In genomic region chr5:102503066-102503465, GRCm38 (mm10) we compare ENCODE assay signal across 19 mouse cellular contexts. TPM values are rescaled to one million over a fixed set of nuclear protein-coding genes. Genes with fewer than 3 reads are reported as not detected.
DNase-seq lines count a peak whose midpoint lies in the region; ATAC-seq and TF ChIP-seq lines count a peak whose summit lies in the region.
"Had no signal": no experiment of that assay in that cellular context is flagged by ENCODE, and none has a peak within 500 bp of the region (broad histone marks: within the 10 kb centered on the region; RNA-seq: fewer than 3 reads in every experiment).

No protein-coding gene starts in this region.

- no peak for ATAC-seq in kidney, embryonic 14.5 days (ENCODE audit: low FRiP score, low TSS enrichment)
- ATAC-seq in lung, postnatal 0 days, result peak; percentile 44; the same call in 1 of the 2 replicates
- ATAC-seq: forebrain, embryonic 16.5 days had no signal

- peak overlapping the region; percentile 82 for H3K27ac ChIP-seq in kidney, adult 2 months (ENCODE audit: insufficient read depth, low read depth, low read length)
- no peak overlapping the region for H3K27ac ChIP-seq in kidney, embryonic 14.5 days (ENCODE audit: low read depth, low read length)
- no peak overlapping the region for H3K27ac ChIP-seq in lung, postnatal 0 days (ENCODE audit: low read length)
- H3K27ac ChIP-seq in bone marrow macrophage, adult 2 months (ENCODE audit: insufficient read depth, low read depth, low read length), result peak overlapping the region; percentile 89
- H3K27ac ChIP-seq: embryonic facial prominence, embryonic 13.5 days; forebrain, embryonic 12.5 days; hindbrain, embryonic 13.5 days had no signal

- H3K27me3 ChIP-seq in kidney, adult 2 months (replicated peaks; ENCODE audit: control insufficient read depth, insufficient read depth, low read length), result no peaks in the 10 kb centered on the region
- H3K27me3 ChIP-seq in kidney, embryonic 14.5 days (ENCODE audit: control insufficient read depth, insufficient read depth, low read length), result no peaks in the 10 kb centered on the region
- no peaks in the 10 kb centered on the region for H3K27me3 ChIP-seq in lung, postnatal 0 days (replicated peaks; ENCODE audit: insufficient read depth, low read length)
- H3K27me3 ChIP-seq: embryonic facial prominence, embryonic 13.5 days; forebrain, embryonic 12.5 days; heart, embryonic 12.5 days; hindbrain, embryonic 13.5 days had no signal

- H3K4me1 ChIP-seq in kidney, adult 2 months (ENCODE audit: control insufficient read depth, insufficient read depth, low read length), result no peaks in the 10 kb centered on the region
- H3K4me1 ChIP-seq in kidney, embryonic 14.5 days (ENCODE audit: control insufficient read depth, insufficient read depth, low read length), result no peaks in the 10 kb centered on the region
- H3K4me1 ChIP-seq in lung, postnatal 0 days (ENCODE audit: insufficient read depth, low read depth, low read length), result no peaks in the 10 kb centered on the region
- peaks cover 54% of the 10 kb centered on the region for H3K4me1 ChIP-seq in bone marrow macrophage, adult 2 months (ENCODE audit: control insufficient read depth, insufficient read depth, low read length)
- H3K4me1 ChIP-seq: embryonic facial prominence, embryonic 13.5 days; forebrain, embryonic 12.5 days; hindbrain, embryonic 13.5 days had no signal

- no peaks in the 10 kb centered on the region for H3K9me3 ChIP-seq in kidney, embryonic 14.5 days (ENCODE audit: control insufficient read depth, low read length)
- H3K9me3 ChIP-seq in lung, postnatal 0 days (ENCODE audit: low read length), result no peaks in the 10 kb centered on the region
- H3K9me3 ChIP-seq: embryonic facial prominence, embryonic 13.5 days; forebrain, embryonic 12.5 days; heart, embryonic 12.5 days; hindbrain, embryonic 13.5 days had no signal

- whole genome bisulfite sequencing in kidney, adult 2 months, result 62% methylated on average over 3 of the region's 3 CpGs
- WGBS in kidney, embryonic 14.5 days, result 60% methylated on average over 3 of the region's 3 CpGs
- 47% methylated on average over 3 of the region's 3 CpGs for WGBS in lung, postnatal 0 days

- peak; percentile 28; the same call in 1 of the 2 replicates for TF ChIP-seq EP300 in lung, postnatal 0 days (IDR thresholded peaks at IDR 0.05)

- no peak overlapping the region for H3K4me3 ChIP-seq in kidney, adult 2 months (ENCODE audit: insufficient read depth, low read depth, low read length)
- H3K4me3 ChIP-seq in kidney, embryonic 14.5 days (ENCODE audit: low read length), result no peak overlapping the region
- H3K4me3 ChIP-seq in lung, postnatal 0 days (ENCODE audit: low read depth, low read length), result no peak overlapping the region
- no peak overlapping the region for H3K4me3 ChIP-seq in bone marrow macrophage, adult 2 months (ENCODE audit: insufficient read depth, low read length)
- H3K4me3 ChIP-seq: embryonic facial prominence, embryonic 13.5 days; forebrain, embryonic 12.5 days; heart, embryonic 12.5 days; hindbrain, embryonic 13.5 days had no signal

- no peak for TF ChIP-seq CTCF in kidney, adult 2 months (conservative IDR thresholded peaks at IDR 0.05; ENCODE audit: insufficient read depth, insufficient read length, low read depth, low read length)
- no peak for TF ChIP-seq CTCF in lung, postnatal 0 days (IDR thresholded peaks at IDR 0.05)
- TF ChIP-seq CTCF in bone marrow macrophage, adult 2 months (IDR thresholded peaks at IDR 0.05; ENCODE audit: low read depth, low read length), result no peak

- peak; percentile 48 for DNase-seq in kidney, adult 2 months
- DNase-seq in lung, postnatal 0 days (ENCODE audit: low spot score), result no peak
- no peak for DNase-seq in lung, postnatal 10 days
- DNase-seq in kidney, postnatal 14 days, result peak; percentile 54
- no peak for DNase-seq in adrenal gland, postnatal 10 days
- DNase-seq in adrenal gland, adult 2 months, result no peak
- DNase-seq: adrenal gland, postnatal 14 days; cerebellum, adult 18-20 months; cerebellum, adult 9-11 months; cerebellum, postnatal 36 days; gastrocnemius, postnatal 14 days had no signal

- no peak overlapping the region for H3K4me2 ChIP-seq in kidney, embryonic 14.5 days (replicated peaks; ENCODE audit: low read depth, low read length)
- no peak overlapping the region for H3K4me2 ChIP-seq in lung, postnatal 0 days (replicated peaks; ENCODE audit: low read depth, low read length)
- H3K4me2 ChIP-seq: embryonic facial prominence, embryonic 13.5 days; forebrain, embryonic 12.5 days; heart, embryonic 12.5 days; hindbrain, embryonic 13.5 days had no signal

- no peaks in the 10 kb centered on the region for H3K36me3 ChIP-seq in kidney, adult 2 months (ENCODE audit: control insufficient read depth, insufficient read depth, low read length)
- H3K36me3 ChIP-seq in kidney, embryonic 14.5 days (ENCODE audit: control insufficient read depth, insufficient read depth, low read length), result no peaks in the 10 kb centered on the region
- no peaks in the 10 kb centered on the region for H3K36me3 ChIP-seq in lung, postnatal 0 days (ENCODE audit: insufficient read depth, low read length)
- H3K36me3 ChIP-seq: embryonic facial prominence, embryonic 13.5 days; forebrain, embryonic 12.5 days; G1E; heart, embryonic 12.5 days; hindbrain, embryonic 13.5 days had no signal

- H3K9ac ChIP-seq in kidney, embryonic 14.5 days (ENCODE audit: low read depth, low read length), result no peak overlapping the region
- H3K9ac ChIP-seq in lung, postnatal 0 days (replicated peaks; ENCODE audit: low read depth), result no peak overlapping the region
- H3K9ac ChIP-seq: embryonic facial prominence, embryonic 13.5 days; forebrain, embryonic 12.5 days; heart, embryonic 12.5 days; hindbrain, embryonic 13.5 days had no signal

- TF ChIP-seq POLR2A in kidney, adult 2 months (IDR thresholded peaks at IDR 0.05; ENCODE audit: low read depth, low read length), result no peak
- no peak for TF ChIP-seq POLR2A in bone marrow macrophage, adult 2 months (IDR thresholded peaks at IDR 0.05; ENCODE audit: borderline replicate concordance, low read depth, low read length)

RNA-seq across cellular contexts. Expression of gene Arhgap24, which starts 21.9 kb away (rescaled TPM):
- polyA plus RNA-seq in kidney, adult 2 months (2012; rRNA removed), result 132 and 152 TPM in 2 replicates
- polyA plus RNA-seq in kidney, embryonic 14.5 days (2014; fragmentation: Nextera tagmentation; extraction: Ambion mirVana), result 30.9 and 51.1 TPM in 2 replicates
- polyA plus RNA-seq in lung, postnatal 0 days (2015; fragmentation: Nextera tagmentation; extraction: Ambion mirVana), result 26.3 and 28.2 TPM in 2 replicates
- polyA plus RNA-seq in bone marrow macrophage, adult 2 months (2012; ENCODE audit: insufficient read depth, insufficient read length, missing spikeins), result 1.6 and 1.7 TPM in 2 replicates
- 10 to 100 TPM; 16.0 to 17.7 TPM for total RNA-seq in adrenal gland, postnatal 10 days (2021)
- 10 to 100 TPM; 14.7 to 23.4 TPM for total RNA-seq in adrenal gland, adult 2 months (2021)
- polyA plus RNA-seq in adrenal gland, adult 2 months (2012; rRNA removed), result 5.5 and 5.6 TPM in 2 replicates
- polyA plus RNA-seq: G1E had no signal

Comparison
In these comparisons a context has a peak if more than half of its experiments do, and no peak if none do; other contexts are left out.
1. H3K27ac ChIP-seq: peak in kidney, adult 2 months (single experiment) and bone marrow macrophage, adult 2 months (single experiment); none in kidney, embryonic 14.5 days (single experiment) and lung, postnatal 0 days (single experiment).
2. DNase-seq: peak in kidney, adult 2 months (single experiment) and kidney, postnatal 14 days (single experiment); none in lung, postnatal 0 days (single experiment), lung, postnatal 10 days (single experiment), adrenal gland, postnatal 10 days (single experiment) and adrenal gland, adult 2 months (single experiment).